Mouse (Mus musculus) cerebellum, adult 11 months (tissue): ENCODE data around the gene Snap47.

Source experiments
- DNase-seq: peaks from one replicate; pipeline ENCODE4 v3.0.0; 2022

Gene Snap47

DNA sequence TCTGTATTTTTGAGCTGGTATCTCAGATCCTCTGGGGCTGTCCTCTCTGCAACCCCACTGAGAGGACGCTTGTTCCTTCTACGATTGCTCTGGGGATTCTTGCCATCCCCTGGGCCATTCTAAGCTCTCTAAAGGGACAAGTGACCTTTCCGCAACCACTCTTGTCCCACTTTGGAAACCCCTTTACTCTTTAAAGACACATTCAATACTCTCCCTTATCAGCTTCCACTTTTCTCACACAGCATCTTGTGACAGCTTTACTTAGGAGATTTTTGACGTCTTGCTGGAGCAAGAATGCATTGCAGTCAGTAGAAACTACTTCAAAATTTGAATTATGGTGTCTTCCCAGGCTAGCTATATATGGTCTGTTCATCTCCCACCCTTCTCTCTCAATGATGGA is at the start of gene Snap47:
TSS of gene Snap47 (minus strand) at position 101 of the 400 bp plus-strand sequence.
- no peak for DNase-seq

DNA sequence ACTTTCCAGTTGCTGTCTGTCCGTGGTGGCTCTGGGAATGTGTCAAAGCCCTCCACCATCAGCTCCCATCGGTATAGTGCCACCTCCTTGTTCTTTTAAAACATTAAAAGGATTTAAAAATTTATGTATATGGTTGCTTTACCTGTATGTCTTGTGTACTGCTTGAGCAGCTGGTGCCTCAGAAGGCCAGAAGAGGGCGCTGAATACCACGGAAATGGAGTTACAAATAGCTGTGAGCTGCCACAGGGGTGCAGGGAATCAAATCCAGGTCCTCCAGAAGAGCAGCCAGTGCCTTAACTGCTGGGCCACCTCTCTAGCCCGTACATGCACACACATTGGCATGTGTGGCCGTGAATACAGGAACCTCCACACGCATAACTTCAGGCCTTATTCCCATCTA is 46.8 kb upstream of the Snap47 start:
- DNase-seq, result no peak

DNA sequence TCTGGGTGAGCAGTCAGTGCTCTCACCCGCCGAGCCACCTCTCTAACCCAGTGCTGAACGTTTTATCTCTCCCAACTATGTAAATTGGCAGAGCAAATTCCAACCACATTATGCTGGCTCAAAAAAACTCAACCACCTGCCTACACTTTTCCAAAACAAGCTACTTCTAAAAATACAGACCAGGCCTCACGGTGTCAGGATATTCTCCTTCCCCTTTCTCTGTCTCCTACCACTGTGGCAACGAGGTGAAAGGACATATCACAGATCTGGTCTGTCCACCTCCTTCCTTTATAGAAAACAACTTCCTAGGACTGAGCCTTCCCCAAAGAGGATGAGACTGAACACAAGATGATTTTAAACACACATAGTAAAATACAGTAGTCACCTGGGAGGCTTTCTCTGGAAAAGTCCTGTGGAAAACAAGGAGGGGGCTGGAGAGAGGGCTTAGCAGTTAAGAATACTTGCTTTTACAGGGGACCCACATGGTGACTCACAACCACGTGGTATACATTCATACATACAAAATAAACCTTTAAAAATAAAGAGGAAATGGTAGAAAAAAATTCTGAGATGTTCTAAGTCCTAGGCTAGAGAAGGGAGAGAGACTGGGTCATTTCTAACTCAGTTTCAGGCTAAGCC is 45.8 kb upstream of the Snap47 start:
- no peak for DNase-seq

DNA sequence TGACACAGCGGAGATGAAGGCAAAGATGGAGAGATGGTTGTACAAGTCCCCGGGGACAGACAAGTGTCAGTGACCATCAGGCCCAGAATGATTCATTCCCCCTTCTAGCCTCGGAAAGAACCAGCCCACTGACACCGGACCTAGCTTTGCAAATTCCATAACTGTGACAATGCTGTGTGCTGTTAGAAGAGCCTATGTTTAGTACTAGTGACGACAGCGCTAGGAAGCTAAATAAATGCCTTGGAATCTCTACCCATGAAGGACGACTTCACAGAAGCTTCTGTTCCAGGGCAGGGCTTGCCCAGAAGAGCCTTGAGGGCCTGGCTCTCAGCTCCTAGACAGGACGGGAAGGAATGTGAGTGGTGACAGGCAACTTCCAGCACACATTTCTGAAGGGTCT is 35.2 kb upstream of the Snap47 start:
- no peak for DNase-seq

DNA sequence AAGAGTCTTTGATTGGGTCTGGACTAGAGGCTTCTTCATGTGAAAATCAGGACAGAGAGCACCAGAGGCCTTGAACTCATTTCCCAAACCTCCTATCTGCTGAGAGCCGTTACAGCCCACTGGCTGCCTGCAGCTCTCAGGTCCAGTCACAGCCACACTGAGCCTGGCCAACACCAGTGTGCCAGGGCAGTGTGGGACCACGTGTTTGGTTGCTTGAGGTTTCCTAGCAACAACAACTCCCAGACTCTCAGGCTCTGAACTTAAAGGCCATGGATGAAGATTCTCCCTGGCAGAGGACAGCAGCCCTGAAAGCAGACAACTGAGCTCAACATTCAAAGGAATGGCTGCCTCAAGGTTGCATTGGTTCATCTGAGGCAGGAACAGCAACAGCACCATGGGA is 34.7 kb upstream of the Snap47 start:
- no peak for DNase-seq

DNA sequence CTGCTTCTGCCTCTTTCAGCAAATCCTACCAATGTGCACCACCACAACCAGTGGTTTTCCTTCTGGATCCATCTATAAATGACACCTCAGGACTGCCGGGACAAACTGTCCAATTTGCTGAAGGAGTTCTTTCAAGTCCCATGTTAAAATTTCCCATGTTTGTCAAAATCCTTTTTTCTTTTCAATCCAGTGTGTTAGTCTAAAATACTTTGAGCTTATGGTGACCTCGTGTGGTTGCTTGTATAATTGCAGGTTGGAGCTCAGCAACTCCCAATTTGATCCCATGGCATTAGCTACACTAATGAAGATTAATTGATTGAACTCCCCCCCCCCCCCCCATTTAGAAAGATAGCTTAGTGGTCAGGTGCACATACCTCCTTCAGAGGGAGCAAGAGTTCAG is 32.2 kb upstream of the Snap47 start:
- DNase-seq, result no peak

DNA sequence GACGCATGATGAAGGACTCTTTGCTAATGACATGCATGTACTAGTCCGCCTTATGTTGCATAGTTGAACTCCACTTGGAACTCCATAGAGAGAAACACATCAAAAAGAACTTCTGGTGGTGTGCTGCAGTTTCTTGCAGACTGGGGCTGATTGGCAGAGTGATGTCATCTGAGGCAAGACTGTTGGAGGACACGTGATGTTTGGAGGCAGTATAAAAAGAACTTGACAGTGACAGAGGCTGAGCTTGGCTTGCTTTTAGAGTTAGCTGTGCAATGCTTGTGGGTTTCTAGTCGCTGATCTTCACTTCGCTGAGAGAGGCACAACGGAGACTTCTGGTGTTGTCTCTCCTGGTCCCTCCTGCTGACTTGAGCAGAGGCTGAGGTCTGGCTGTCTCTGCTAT is 26.3 kb upstream of the Snap47 start:
- DNase-seq, result no peak

DNA sequence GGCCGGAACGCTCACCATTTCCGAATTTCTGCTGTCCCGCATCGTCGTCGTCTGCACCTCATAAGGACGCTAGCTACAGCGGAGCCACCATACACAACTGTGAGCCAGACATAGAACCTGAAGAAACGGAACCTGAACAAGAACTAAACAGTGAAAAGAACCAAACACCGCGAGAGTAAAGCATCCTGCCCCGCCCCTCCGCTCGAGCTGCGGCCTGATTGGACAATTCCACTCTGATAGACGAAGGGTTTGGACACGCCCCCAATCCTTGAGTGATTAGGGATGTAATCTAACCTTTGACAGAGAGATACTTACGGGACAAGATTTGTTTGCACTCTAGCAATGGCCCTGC is 21.3 kb upstream of the Snap47 start, which contains the start of gene Zfp867:
TSS of gene Zfp867 (minus strand) at position 149 of the 352 bp plus-strand sequence.
- peak; percentile 84 for DNase-seq

DNA sequence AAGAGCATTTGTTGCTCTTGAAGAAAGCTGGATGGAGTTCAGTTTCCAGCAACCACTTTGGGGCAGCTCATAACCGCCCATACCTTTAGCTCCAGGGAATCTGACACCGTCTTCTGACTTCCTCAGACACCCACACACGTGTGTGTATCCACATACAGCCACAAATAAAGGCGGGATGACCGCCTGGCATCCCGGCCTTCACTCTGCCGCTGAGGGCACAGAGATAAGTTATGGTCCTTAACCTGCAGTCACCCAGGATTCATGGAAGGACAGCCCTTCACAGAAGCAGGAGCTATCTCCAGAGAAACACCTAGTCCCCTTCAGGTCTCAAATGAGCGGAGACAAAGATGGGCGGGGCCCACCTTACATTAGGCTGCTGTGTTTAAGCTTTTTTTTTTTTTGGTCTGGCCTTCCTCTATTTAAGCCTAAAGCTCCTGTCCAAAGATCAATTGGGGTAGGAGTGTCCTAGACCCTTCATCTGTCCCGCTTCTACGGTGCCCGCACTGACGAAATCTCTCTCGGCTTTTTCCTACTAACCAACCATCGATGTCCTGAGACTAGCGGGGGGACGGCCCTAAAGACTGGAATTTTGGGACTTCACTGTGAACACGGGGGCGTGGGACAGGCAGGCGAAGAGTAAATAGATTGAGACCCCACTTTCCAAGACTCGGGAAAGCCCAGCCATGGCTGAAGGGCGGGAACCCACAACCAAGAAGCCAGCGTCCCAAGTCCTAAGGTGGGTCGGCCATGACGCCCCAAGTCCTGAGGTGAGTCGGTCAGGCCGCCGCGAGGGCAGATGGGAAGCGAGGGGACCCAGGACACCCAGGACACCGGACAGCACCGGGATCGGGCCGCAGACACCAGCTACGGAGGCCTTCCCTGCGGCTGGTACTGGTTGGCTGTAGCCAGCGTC is 20.7 kb upstream of the Snap47 start:
- no peak for DNase-seq

DNA sequence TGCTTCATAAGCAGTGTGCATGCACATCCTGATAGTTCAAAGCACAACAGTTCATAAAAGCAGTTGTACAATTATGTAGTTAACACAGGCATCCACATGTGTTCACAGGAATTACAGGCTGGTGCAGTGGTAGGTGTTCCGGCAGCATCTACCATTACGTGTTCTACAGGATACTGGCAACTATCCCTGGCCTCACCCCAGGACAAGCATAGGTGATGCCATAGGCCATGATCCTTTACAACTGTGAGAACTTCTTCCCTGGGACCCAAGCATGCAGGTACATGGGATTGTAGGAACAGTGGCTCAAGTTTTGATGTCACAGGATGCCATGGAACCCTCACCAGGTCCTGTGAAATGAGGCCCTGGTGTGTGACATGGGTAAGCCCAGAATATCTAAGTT is 9.5 kb upstream of the Snap47 start:
- DNase-seq, result no peak

DNA sequence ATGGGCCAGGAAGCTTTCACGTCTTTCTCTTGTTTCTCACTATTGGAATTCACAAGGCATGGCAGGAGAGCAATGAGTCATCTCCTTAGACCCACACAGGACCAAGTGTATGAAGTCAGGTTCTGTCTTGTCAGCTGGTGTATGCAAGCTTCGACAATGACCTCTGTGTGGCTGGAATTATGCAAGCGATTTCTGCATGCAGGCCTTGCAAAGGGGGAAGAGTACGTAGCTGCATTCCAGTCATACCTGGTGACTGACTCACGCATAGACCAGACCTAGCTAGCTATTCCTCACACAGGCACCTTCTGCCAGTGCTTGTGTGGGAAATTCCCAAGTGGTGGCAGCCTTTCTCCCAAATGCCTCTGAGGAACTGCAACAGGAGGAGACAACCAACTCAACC is 8.0 kb upstream of the Snap47 start:
- no peak for DNase-seq

DNA sequence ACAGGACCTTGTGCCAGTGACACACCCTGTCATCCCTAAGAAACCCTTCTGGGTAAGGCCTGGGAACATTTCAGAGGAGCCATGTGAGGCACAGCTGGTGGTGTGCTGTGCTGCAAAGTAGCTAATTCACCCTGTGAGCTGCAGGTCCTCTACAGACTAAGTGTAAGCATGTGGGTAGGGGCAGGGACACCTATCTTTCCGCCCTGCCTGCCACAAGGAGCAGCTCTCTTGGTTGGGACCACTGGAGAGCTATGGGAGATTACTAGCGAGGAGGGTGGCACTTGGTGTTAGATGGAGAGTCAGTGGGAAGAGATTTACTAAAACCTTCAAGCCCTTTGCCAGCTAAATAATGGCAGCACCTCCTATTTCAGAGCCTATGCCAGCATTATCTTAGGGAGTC is 5.9 kb upstream of the Snap47 start:
- DNase-seq, result no peak

DNA sequence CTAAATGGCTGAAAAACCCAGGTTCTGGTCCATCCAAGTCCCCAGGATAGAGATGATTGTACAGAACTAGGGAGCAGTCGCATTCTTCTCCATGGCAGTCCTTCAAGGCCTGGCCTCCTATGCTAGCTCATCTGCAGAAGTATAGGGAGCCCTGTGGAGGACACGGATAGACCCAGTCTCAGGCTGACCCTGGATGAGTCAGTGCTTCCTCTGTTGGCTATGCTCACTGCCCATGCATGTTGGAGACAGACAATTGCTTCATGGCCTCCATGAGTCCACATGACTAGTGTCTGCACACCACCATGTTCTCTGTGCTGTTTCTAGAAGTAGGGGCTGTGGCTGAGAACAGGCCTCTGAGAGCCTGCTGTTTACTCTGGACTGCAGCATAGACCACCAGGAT is 5.4 kb upstream of the Snap47 start:
- no peak for DNase-seq

DNA sequence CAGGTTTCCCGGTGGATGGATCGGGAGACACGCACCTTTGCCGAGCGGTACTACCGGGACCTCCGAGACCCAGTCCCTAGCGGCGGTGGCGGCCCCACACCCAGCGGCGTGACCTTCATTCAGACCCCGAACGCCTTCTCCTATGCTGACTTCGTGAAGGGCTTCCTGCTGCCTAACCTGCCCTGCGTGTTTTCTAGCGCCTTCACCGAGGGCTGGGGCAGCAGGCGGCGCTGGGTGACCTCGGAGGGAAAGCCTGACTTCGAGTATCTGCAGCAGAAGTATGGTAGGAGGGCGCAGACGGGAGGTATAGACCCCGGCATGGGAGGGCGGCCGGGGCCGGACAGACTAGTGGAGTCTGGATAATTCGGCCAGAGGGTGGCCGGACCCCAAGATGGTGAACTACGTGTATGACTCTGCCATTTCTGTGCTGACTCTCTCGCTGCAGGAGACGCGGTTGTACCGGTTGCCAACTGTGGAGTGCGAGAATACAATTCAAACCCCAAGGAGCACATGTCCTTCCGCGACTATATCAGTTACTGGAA is 685 bp downstream of the Snap47 start:
- no peak for DNase-seq

DNA sequence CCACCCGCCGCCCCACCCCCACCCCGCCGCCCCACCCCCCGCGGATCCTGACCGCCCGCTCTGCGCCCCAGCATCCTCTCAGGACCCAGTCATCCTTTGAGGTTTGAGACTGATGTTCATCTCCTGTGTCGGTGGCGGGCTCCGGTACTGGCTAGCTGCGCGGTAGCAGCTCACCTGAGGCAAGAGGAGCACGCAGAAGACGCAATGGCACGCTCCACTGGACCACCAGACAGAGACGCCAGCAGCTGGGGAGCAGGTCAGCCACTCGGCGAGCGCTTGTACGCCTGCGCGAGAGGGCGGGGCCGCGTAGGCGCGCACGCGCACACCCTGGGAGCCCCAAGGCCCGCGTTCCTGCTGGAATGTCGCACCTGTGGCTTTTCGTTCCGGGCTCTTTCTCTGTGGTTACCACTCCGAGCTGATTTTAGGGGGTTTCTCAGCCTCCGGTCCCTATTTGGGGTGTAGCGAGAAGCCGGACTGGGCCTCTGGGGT is 1.2 kb downstream of the Snap47 start, which contains the start of gene Jmjd4:
TSS of gene Jmjd4 (plus strand) at position 305 of the 489 bp plus-strand sequence.
- DNase-seq, result peak; percentile 92

DNA sequence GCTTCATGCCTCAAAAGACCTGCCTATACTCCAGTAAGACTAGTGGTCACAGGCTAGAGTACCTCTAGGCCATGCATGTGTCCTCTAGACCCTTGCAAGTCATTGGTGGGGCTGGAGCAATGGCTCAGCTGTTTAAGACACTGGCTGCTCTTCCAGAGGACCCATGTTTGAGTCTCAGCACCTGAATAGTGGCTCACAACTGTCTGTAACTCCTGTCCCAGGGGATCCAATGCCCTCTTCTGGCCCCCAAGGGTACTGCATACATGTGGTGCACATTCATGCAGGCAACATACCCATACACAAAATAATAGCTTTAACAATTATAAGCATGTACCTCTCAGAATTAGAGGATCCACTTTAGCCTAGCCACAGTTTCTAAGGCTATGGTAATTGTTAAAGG is 7.9 kb downstream of the Snap47 start:
- DNase-seq, result no peak

DNA sequence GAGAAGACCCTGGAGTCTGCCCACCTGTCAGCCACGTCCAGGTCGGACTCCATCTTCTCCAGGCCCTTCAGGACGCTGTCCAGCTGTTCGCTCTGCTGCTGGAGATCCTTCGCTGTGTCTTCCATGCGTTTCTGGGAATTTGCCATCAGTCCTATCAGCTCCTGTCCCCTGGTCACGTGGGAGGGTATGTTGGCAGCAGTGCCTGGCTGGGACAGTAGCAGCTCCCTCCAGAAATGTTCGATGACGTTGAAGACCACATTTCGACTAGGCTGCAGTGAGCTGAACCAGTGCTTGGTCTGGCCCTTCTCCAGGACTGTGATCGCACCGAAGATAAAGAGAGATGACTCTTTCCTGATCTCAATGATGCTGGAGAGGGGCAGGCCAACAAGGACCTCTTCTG is 13.0 kb downstream of the Snap47 start:
- DNase-seq, result no peak

DNA sequence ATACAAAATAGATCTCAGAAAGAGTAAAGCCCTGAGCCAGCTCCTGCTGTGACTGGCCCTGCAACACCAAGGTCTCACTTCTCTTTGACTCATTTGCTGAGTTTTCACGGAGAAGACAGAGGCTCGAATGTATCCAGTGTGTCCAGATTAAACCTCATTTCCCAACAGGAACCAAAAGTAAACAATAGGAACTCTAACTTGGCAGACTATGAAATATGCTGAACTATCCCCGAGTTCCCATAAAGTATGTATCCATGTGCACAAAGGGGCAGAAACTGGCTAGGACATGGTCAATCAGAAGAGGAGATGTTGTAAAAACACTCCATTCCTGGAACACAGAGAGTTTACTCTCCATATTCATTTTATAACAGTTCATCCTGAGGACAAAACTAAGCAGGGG is 18.7 kb downstream of the Snap47 start:
- no peak for DNase-seq

DNA sequence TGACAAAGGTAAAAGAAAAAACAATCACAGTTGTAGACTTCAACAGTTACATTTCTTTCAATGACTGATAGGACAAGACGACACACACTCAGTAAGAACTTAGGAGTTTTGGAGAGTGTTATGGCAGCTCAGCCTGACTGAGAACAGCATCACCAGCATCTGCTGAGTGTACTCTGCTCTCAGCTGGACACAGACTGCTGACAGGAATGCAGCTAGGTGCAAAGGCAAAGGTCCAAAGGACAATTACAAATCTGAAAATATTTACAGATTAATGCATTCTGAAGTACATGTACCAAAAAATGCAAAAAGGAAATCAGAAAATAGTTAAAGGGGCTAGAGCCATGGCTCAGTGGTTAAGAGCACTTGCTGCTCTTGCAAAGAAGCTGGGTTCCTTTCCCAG is 21.0 kb downstream of the Snap47 start:
- DNase-seq, result no peak

DNA sequence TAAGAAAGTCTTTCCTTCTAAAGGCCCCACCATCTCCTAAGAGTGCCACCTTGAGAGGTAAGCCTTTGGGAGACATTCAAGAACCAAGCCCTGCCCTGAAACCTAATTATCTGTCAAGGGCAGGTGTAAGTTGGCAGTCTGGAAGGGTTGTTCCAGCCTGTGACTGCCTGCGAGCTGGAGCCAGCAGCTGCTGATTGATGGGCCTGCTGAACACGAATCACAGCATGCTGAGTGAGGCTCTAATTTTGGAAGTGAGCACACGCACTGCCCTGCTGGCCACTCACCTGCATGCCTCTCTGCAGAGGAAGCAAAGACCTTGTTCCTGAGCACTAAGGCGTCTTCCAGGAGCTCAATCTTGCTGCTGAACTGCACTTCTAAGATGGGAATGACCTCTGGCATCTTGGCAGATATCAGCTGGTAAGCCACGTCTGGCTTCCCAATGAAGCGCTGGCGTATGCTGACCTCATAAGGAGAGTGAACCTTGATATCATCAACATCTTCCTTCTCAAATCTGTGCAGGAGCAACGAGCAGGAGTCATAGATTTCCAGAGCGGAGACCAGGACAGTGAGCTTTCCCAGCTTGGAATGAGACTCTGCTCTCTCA is 22.8 kb downstream of the Snap47 start:
- DNase-seq, result no peak

DNA sequence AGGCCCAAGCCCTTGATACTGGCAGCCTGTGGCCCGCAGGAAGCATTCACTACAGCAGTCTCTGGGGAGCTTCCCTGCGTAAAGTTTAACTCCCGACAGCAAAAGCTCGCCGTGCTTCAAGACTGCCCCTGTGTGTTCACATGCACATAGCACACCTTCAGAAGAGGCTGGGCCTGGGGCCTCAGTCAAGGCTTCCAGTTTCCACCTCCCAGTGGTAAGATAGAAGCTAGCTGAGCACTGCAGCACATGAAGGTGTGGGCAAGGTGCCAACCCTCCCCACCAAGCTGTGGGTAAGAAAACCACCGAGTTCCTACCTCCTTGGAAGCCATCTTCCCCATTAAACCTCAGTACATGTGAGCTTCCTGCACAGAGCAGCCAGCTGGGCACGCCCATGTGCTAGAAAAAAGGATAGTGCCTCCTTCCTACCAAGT is 25.3 kb downstream of the Snap47 start:
- no peak for DNase-seq

DNA sequence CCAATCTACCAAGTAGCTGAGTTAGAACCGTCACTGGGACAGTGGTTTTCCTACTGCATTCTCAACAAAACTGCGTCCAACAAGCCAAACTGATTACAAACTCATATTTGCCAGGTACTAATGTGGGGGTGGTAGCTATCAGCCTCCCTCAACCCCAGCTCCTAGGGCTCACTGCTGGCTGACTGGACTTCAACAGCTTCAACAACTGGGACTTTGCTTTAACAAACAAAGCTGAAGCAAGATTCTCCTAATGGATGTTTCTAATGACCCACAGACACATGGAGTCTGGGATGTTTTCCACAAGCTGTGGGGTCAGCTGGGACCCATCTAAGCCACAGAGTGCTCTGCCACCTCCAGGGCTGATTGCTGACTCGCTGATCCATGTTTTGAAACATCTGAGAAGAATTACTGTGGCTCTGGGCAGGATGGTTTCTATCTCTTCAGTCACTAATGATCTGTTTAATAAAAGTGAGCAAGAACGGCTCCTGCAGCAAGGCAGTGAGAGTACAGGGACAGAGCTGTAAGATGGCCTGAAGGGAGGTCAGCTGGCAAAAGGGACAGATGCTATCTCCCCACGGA is 27.9 kb downstream of the Snap47 start:
- no peak for DNase-seq

DNA sequence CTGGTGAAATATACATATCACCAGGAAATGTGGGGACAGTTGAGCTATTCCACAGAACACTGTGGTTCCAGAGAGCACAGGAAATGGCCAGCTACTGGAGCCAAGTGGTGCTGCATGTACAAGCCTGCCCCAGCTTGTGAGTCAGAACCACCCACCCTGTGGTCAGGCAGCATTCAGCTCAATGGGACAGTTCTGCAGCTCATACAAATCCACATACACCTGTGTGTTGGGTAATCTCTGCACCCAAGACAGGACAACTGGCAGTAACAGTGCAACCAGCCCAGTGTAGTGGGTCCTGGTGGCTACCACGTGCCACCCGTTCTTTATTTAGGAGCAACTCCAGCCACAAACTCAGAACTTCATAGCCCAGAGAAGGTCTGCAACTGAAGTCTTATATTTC is 29.0 kb downstream of the Snap47 start:
- DNase-seq, result no peak
